Mouse (Mus musculus) C3H10T1/2 (cell line): ENCODE results near the gene Mcpt8. TPM values are rescaled to one million over a fixed set of nuclear protein-coding genes. Genes with fewer than 3 reads are reported as not detected.

ENCODE experiments used
- polyA plus RNA-seq, 2 experiments: library from polyadenylated mRNA; unstranded; fragments of >200 nt; fragmentation: generic; extraction: Trizol; gene quantifications; one replicate each; pipeline ENCODE4 v1.2.1; 2012; ENCODE audit warnings: missing spikeins in 2 of 2

The Mcpt8 gene
- polyA plus RNA-seq, result under 1 TPM in 1 of 2 experiments, not detected in 1; 0.28 TPM

DNA sequence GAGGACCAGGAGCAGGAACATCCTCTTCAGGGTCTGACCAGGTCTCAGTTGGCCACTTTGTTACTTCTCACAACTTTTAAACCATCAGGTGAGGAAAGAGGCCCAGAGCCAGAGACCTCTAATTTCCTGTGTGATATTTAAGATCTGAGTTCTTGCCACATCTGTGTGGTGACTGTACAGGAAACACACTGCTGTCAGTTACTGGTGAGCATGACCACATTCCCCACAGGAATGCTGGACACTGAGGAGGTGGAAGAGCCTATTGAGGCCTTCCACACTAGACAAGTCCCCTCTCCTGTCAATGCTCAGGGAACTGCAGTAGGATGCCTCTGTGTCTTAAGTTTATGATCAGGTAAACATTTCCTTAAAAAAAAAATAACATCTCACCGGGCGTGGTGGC, at the start of gene Mcpt8:
Gene Mcpt8, minus strand, starts transcription at position 107 of the 400 bp plus-strand sequence.

DNA sequence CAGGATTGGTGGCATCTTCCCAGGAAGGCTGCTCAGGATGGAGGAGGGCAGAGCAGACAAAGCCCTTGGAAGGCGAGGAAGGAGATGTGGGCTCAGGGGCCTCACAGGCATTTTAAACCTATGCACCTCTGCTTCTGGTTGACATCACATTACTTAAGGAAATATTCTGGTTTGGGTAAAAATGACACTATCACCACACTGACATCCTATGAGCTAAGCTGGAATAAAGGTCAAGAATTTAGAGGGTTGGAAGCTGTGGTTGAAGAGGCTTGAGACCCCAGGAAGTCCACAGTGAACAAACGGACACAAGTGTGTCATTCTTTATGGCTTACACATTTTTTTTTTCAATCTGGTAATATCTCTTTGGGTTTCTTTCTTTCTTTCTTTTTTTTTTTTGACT, 47.4 kb upstream of the Mcpt8 start, which contains the start of gene Gzmd:
Gene Gzmd, minus strand, starts transcription at position 101 of the 400 bp plus-strand sequence.

DNA sequence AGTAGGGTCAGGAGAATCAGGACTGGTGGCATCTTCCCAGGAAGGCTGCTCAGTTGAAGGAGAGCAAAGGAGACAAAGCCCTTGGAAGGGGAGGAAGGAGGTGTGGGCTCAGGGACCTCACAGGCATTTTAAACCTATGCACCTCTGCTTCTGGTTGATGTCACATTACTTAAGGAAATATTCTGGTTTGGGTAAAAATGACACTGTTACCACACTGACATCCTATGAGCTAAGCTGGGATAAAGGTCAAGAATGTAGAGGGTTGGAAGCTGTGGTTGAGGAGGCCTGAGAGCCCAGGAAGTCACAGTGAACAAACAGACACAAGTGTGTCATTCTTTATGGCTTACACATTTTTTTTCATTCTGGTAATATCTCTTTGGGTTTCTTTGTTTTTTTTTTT, 35.5 kb upstream of the Mcpt8 start, which contains the start of gene Gzme:
Gene Gzme, minus strand, starts transcription at position 101 of the 400 bp plus-strand sequence.

DNA sequence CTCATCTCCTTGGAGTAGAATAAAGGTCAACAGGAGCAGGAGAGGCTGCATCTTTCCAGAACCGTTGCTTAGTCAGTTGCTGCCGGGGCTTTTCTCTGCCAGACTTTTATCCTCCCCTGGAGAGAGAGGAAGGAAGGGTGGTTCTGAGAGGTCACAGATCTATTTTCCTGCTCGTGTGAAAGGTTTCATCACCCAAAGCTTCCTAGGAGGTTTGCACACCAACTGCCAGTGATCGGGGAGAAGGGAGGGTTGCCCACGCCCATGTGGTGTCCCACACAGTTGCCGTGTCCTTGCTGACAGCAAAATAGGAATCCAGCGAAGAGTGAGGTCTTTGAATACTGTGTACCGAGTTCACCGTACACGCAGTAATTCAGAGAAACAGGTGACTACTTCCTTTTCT, 17.3 kb upstream of the Mcpt8 start, which contains the start of gene Ctsg:
Gene Ctsg, minus strand, starts transcription at position 189 of the 400 bp plus-strand sequence.

DNA sequence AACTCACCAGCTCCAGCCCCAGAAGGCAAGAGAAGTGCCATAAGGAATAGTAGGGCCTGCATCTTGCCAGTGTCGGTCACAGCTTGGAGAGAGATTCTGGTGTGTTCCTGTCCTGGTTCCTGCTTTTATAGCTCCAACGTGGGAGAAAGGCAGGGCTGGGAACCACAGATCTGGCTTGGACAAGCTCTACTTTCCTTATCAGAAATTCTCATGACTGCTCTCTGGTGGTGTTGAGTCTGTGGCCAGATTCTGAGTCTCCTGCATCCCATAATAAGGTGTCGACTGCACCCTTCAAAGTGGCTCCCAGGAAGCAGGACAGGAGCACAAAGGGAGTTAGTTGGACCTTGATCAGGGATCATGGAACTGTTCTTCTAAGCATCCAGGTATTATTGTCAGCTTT, 22.9 kb downstream of the Mcpt8 start, which contains the start of gene Mcpt4:
Gene Mcpt4, minus strand, starts transcription at position 101 of the 400 bp plus-strand sequence.

DNA sequence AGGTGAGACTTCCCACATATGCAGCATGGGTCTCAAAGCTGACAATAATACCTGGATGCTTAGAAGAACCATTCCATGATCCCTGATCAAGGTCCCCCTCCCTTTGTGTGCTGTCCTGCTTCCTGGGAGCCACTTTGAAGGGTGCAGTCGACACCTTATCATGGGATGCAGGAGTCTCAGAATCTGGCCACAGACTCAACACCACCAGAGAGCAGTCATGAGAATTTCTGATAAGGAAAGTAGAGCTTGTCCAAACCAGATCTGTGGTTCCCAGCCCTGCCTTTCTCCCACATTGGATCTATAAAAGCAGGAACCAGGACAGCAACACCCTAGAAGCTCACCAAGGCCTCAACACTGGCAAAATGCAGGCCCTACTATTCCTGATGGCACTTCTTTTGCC, 43.3 kb downstream of the Mcpt8 start, which contains the start of gene Mcpt2:
Gene Mcpt2, plus strand, starts transcription at position 250 of the 400 bp plus-strand sequence.

Other genes starting within 250 kb of the Mcpt8 start
- gene Nynrin, start 231.3 kb downstream of the Mcpt8 start, polyA plus RNA-seq, result 1 to 10 TPM in 1 of 2 experiments, under 1 TPM in 1; 0.09 to 4.1 TPM
- under 1 TPM; 0.08 to 0.98 TPM for gene Cbln3, start 200.9 kb downstream of the Mcpt8 start, polyA plus RNA-seq
- 1 to 10 TPM; 1.2 to 9.7 TPM for gene Khnyn, start 200.3 kb downstream of the Mcpt8 start, polyA plus RNA-seq
- under 1 TPM in 1 of 2 experiments, not detected in 1; 0.44 TPM for gene Sdr39u1, start 185.0 kb downstream of the Mcpt8 start, polyA plus RNA-seq
- gene Cma1, start 140.6 kb downstream of the Mcpt8 start, polyA plus RNA-seq, result under 1 TPM in 1 of 2 experiments, not detected in 1; 0.05 TPM
- gene Cma2, start 134.3 kb downstream of the Mcpt8 start, polyA plus RNA-seq, result not detected
- gene Mcpt1, start 67.3 kb downstream of the Mcpt8 start, polyA plus RNA-seq, result not detected
- not detected for gene Mcpt9, start 54.8 kb downstream of the Mcpt8 start, polyA plus RNA-seq
- gene Mcpt2, start 43.2 kb downstream of the Mcpt8 start, polyA plus RNA-seq, result not detected
- gene Mcpt4, start 23.0 kb downstream of the Mcpt8 start, polyA plus RNA-seq, result not detected
- not detected for gene Ctsg, start 17.3 kb upstream of the Mcpt8 start, polyA plus RNA-seq
- not detected for gene Gzme, start 35.4 kb upstream of the Mcpt8 start, polyA plus RNA-seq
- not detected for gene Gzmd, start 47.3 kb upstream of the Mcpt8 start, polyA plus RNA-seq
- gene Gzmg, start 74.3 kb upstream of the Mcpt8 start, polyA plus RNA-seq, result not detected
- gene Gzmn, start 89.3 kb upstream of the Mcpt8 start, polyA plus RNA-seq, result not detected
- gene Gzmf, start 126.1 kb upstream of the Mcpt8 start, polyA plus RNA-seq, result not detected
- not detected for gene Gzmc, start 149.4 kb upstream of the Mcpt8 start, polyA plus RNA-seq
- not detected for gene Gzmb, start 177.0 kb upstream of the Mcpt8 start, polyA plus RNA-seq